Mouse (Mus musculus) 416B (cell line): ENCODE measurements around the gene Spon1.

ENCODE experiments used
- DNase-seq: peaks from one replicate; pipeline ENCODE4 v3.0.0; 2011; ENCODE audit warnings: low read depth

Gene Spon1

DNA sequence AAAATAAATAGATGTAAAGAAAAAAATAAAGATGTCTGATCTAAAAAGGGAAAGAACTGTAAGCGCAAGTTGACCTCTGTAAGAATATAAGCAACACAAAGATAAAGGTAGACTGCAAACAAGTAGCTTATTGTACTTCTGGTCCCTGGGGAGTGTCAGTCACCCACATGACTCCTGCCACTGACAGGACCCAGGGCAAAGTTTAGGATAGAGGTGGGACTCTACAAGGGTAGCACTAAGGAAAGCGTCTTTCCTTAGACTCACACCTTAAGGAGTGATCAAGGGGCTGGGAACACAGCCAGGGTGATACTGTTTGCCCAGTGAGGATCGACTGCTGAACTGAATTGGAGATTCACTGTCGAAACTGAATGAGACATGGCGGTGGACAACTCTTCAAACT lies 323.1 kb downstream of the Spon1 start:
- no peak for DNase-seq

DNA sequence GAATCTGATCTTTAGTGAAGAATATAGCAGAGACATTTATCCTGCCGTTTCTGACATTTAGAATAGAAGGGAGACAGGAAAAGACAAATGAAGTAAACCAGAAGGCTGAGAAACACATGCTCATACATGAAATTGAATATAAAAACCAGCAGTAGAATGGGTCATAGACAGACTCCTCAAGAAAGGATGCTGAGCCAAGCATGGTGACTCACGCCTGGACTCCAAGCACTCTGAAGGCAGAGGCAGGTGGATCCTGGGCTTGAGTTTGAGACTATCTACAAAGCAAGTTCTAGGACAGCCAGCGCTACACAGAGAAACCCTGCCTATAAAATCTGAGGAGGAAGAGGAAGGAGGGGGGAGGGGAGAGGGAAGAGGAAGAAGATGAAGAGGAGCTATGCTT lies 324.4 kb downstream of the Spon1 start:
- DNase-seq: no peak

DNA sequence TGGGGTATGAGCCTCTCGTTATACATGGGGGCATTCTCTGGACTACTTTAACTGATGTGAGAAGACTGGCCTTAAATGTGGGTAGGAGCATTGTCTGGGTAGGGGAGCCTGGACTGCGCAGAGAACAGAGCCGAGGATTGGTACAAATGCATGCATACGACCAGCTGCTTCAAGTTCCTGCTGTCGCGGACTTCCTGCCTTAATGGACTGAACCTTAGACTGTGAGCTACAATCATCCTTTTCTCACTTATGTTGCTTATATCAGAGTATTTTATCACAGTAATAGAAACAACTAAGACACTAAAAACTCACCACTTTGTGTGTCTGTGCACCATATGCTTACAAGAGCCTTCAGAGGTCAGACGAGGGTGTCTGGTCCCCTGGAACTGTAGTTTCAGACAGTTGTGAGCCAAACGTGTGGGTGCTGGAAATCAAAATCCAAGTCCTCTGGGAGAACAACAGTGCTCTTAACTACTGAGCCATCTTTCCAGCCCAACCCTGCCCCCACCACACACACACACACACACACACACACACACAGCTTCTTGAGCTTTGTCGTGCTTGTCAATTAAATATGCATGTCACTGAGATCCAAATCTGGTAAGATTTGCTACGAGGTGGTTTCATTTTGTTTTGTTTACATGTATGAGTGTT lies 325.2 kb downstream of the Spon1 start:
- DNase-seq: no peak
